Mouse (Mus musculus) forebrain, embryonic 10.5 days (tissue): ENCODE measurements around the gene Lama4. TPM values are rescaled to one million over a fixed set of nuclear protein-coding genes. Genes with fewer than 3 reads are reported as not detected.

Source experiments
- DNase-seq: peaks from one replicate; pipeline ENCODE4 v3.0.0-alpha.2; 2017; ENCODE audit warnings: low spot score; ENCODE audit errors: extremely low spot score
- H3K27ac ChIP-seq: fragments of 300-500 bp; sonication (generic); 2 replicates; pipeline ENCODE4 v1.5.1; 2016; ENCODE audit warnings: mild to moderate bottlenecking
- H3K27me3 ChIP-seq: fragments of 300-500 bp; sonication (generic); 2 replicates; pipeline ENCODE4 v1.6.1; 2016; ENCODE audit warnings: mild to moderate bottlenecking; ENCODE audit not compliant: poor library complexity, severe bottlenecking
- H3K36me3 ChIP-seq: fragments of 300-500 bp; sonication (generic); replicated peaks from 2 replicates; pipeline ENCODE4 v1.6.1; 2016; ENCODE audit warnings: mild to moderate bottlenecking, moderate library complexity
- H3K4me1 ChIP-seq: fragments of 300-500 bp; sonication (generic); 2 replicates; pipeline ENCODE4 v1.6.1; 2016
- H3K4me3 ChIP-seq: fragments of 300-500 bp; sonication (generic); 2 replicates; pipeline ENCODE4 v1.5.1; 2016; ENCODE audit warnings: mild to moderate bottlenecking, moderate library complexity
- H3K9me3 ChIP-seq: fragments of 300-500 bp; sonication (generic); 2 replicates; pipeline ENCODE4 v1.6.1; 2016; ENCODE audit warnings: mild to moderate bottlenecking, moderate library complexity
- WGBS: fragments of 180-500 bp; shearing (Covaris S2); methylation state at CpG from one replicate; pipeline ENCODE4 v1.1.7; 2016; 5-methylcytosine and 5-hydroxymethylcytosine counted together
- polyA plus RNA-seq: library from polyadenylated mRNA; unstranded; fragments of >200 nt; fragmentation: Nextera tagmentation; extraction: Ambion mirVana; gene quantifications from 2 replicates; pipeline ENCODE4 v1.2.1, GENCODE M21; 2016

The Lama4 gene
- polyA plus RNA-seq, 1 experiment from 2014 or later: 14.5 TPM

DNA sequence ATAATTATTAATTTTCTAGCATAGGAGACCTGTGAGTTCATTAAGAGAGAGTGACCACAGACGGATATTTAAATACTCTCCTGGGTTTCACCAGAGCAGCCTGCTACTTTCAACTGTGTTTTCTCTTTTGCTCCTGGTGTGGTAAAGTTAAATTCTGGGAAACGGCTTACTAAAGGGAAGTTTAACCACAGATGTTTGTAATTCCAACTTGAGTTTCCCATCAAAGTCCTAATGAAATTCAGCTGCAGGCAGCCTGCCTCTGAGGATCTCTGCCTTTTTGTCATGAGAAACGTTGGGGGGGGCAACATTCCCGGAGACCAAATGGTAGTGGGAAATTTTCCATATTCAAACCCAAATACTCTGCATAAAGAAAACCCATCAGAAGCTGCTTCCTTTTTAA lies 7.7 kb downstream of the Lama4 start:
- Histone ChIP-seq H3K4me1 (no peaks in the 10 kb centered on the region; the same call in 1 of the 2 replicates), H3K9me3 (no peaks in the 10 kb centered on the region), H3K27me3 (no peaks in the 10 kb centered on the region), H3K27ac (no peak overlapping the region), H3K4me3 (no peak overlapping the region), H3K36me3 (no peaks in the 10 kb centered on the region)
- no peak for DNase-seq
- WGBS: 49% methylated on average over 4 of the region's 4 CpGs

DNA sequence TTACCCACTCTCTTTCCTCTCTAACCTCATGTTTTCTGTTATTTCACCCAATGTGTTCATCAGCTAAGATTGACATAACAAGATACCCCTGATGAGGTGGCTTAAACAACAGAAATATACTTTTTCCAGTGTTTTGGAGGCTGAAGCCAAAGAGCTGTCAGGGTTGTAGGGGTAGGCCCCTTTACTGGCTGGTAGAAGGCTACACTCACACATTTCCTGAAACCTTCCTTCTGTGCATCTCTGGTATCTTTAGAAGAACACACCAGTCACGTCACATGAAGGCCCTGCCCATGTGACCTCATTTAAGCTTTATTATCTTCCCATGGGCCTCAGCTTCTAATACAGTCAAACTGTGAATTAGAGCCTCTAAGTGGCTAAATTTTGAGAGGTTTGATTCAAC lies 12.9 kb downstream of the Lama4 start:
- Histone ChIP-seq H3K4me1 (no peaks in the 10 kb centered on the region; the same call in 1 of the 2 replicates), H3K9me3 (no peaks in the 10 kb centered on the region), H3K36me3 (no peaks in the 10 kb centered on the region), H3K27ac (no peak overlapping the region), H3K27me3 (no peaks in the 10 kb centered on the region), H3K4me3 (no peak overlapping the region)
- DNase-seq: no peak
- WGBS: 78% methylated on average over 1 of the region's 1 CpGs

DNA sequence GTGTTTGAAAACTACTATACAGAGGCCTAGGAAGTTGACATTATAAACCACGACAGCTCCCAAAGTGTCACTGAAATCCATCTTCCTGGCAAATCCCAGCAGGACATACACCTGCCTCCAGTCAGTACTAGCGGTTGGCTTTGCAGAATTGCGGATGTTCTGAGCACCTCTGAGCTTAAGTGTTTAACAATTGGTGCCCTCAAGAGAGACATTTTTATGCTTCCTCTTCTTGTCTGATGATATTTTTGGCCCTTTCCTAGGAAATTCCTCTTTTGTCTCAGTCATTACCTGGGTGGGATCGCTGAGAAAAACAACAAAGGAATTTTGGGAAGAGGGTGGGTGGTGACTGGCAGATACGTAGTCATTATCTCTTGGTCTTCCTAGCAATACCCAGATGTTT lies 14.4 kb downstream of the Lama4 start:
- H3K4me1 ChIP-seq: no peaks in the 10 kb centered on the region
- no peak overlapping the region for H3K27ac ChIP-seq
- WGBS: 85% methylated on average over 5 of the region's 5 CpGs
- H3K9me3 ChIP-seq: no peaks in the 10 kb centered on the region
- H3K27me3 ChIP-seq: no peaks in the 10 kb centered on the region
- no peak for DNase-seq
- no peak overlapping the region for H3K4me3 ChIP-seq
- no peaks in the 10 kb centered on the region for H3K36me3 ChIP-seq

DNA sequence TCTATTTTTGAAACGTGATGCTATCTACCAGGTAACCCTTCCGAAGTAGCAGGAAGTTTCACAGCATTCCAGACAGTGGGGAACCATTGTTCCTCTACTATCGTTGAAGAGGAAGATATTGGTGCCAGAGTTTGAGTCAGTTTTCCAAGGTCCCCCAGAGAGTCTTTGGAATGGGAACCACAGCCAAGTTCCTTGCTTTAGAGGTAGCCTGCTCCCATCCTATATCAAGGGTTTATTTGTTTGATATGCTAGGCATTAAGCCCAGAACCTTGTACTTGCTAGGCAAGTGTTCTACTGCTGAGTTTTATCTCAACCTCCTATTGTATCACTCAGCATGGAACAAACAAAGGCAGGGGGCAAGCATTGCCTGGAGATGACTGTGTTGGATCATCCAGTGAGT lies 15.7 kb downstream of the Lama4 start:
- H3K36me3 ChIP-seq: no peaks in the 10 kb centered on the region
- no peaks in the 10 kb centered on the region for H3K27me3 ChIP-seq
- WGBS: 83% methylated on average over 3 of the region's 3 CpGs
- no peaks in the 10 kb centered on the region for H3K9me3 ChIP-seq
- 0 out of 2 replicates have a peak, but pooled peaks cover under 1% of the 10 kb centered on the region for H3K4me1 ChIP-seq
- H3K4me3 ChIP-seq: no peak overlapping the region
- DNase-seq: no peak
- no peak overlapping the region for H3K27ac ChIP-seq

DNA sequence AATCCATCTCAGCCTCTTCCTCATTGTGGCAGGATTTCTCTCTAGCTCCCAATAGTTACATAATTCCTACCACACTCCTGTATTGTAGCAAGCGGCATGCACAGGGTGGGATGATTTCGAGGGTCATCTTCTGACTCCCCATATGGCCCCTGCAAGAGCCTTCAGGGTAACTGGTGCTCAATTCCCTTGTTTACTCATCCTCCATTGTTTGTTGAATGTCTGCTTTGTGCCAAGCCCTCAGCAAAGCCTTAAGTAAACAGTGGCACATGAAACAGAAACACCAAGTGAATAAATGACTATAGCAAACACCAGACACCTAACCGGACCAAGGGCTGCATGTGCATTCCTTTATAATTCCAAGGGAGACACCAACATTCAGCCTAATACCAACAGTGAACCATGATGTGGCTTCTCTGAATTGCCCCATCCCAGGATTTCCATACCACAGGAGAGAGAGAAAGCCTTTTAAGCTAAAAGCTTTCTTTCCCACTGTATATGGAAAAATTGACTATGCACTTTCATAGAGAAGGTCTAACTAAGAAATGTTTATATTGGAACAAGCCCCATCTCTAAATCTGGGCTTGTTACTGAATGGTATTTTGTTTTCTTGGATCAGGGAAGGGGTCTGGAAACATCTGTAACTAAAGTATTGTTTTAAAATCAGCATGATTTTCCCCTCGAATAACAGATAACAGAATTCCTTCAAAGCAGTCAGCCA lies 19.2 kb downstream of the Lama4 start:
- no peak overlapping the region for H3K27ac ChIP-seq
- WGBS: 84% methylated on average over 4 of the region's 4 CpGs
- DNase-seq: no peak

DNA sequence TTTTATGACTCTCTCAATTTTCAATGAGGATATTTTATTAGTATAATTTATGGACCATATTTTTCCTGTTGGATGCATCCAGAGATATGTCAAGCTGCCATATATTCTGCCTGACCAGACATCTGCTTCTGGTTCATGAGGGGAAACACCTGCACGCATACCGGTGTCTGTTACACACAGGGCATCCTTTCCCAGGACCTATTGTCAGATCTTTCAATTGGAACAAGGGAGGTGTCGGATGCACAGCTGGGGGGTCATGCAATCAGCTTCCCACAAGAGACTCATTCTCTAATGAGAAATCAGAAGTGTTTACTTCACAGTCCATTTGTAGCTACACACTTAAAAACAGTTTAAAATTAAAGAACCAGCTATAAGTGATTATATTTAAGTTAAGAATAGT lies 20.7 kb downstream of the Lama4 start:
- Histone ChIP-seq H3K4me3 (no peak overlapping the region), H3K4me1 (0 out of 2 replicates have a peak, but pooled peaks cover 2% of the 10 kb centered on the region), H3K27ac (no peak overlapping the region), H3K36me3 (no peaks in the 10 kb centered on the region), H3K9me3 (no peaks in the 10 kb centered on the region), H3K27me3 (no peaks in the 10 kb centered on the region)
- no peak for DNase-seq
- WGBS: 74% methylated on average over 3 of the region's 3 CpGs

More for the DNA sequence above, 19.2 kb downstream of the Lama4 start:
- no peaks in the 10 kb centered on the region for H3K36me3 ChIP-seq
- H3K27me3 ChIP-seq: no peaks in the 10 kb centered on the region
- no peaks in the 10 kb centered on the region for H3K9me3 ChIP-seq
- no peak overlapping the region for H3K4me3 ChIP-seq
- H3K4me1 ChIP-seq: 0 out of 2 replicates have a peak, but pooled peaks cover 2% of the 10 kb centered on the region

DNA sequence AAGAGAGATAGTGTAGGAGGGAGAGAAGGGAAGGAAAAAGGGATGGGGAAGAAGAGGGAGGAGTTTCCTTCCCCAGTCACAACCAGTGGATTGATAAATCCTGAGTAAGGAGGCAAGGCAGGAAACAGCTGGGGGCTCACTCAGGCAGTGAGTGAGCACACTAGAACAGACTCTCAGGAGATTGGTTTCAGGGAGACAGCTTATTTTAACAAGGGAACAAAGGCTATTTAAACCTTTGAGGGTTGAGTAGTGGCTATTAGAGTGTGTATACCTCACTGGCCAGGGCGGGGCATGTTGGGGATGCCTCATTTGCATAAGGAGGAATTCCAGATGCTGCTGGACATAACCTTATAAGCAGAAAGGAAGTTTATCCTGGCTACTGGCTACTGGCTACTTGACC lies 27.5 kb downstream of the Lama4 start:
- 90% methylated on average over 1 of the region's 1 CpGs for WGBS
- Histone ChIP-seq H3K4me1 (no peaks in the 10 kb centered on the region), H3K36me3 (no peaks in the 10 kb centered on the region), H3K27ac (no peak overlapping the region), H3K4me3 (no peak overlapping the region), H3K9me3 (no peaks in the 10 kb centered on the region), H3K27me3 (no peaks in the 10 kb centered on the region)
- DNase-seq: no peak

DNA sequence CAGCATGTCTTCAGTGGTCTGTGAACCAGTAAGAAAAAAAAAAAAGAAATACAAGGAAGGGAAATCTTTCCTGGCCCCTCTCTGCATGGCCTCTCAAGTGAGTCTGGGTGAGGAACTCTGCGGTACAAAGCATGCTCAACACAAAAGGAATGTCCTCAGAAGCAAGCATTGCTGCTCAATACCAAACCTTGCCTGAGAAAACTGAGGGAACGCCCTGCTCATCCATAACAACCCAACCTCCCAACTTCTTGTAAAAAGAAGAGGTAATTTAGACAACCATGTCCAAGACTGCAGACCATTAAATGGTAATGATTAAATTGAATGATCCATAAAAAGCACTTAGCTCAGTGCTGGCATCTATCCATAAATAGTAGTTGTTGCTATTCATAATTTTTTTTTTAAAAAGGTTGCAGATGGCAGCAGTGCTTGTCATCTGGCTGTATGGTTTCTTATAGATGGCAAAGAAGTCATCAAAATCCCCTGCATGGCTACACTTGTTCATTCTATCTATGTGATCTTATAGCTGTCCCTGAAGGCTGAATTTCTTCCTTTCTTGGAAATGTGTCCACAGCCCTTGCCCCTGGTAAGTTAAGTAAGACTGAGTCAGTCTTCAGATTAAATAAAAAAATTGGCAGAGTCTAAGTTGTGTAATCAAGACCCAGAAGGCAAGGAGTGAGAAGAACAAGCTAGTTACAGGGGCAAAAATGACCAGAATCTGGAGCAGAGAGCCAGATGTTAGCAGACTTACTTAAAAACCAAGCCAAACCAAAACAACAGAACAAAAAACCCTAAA lies 28.5 kb downstream of the Lama4 start:
- Histone ChIP-seq H3K4me1 (no peaks in the 10 kb centered on the region), H3K36me3 (no peaks in the 10 kb centered on the region), H3K9me3 (no peaks in the 10 kb centered on the region), H3K27me3 (no peaks in the 10 kb centered on the region), H3K27ac (no peak overlapping the region), H3K4me3 (no peak overlapping the region)
- 86% methylated on average over 2 of the region's 2 CpGs for WGBS
- DNase-seq: no peak

DNA sequence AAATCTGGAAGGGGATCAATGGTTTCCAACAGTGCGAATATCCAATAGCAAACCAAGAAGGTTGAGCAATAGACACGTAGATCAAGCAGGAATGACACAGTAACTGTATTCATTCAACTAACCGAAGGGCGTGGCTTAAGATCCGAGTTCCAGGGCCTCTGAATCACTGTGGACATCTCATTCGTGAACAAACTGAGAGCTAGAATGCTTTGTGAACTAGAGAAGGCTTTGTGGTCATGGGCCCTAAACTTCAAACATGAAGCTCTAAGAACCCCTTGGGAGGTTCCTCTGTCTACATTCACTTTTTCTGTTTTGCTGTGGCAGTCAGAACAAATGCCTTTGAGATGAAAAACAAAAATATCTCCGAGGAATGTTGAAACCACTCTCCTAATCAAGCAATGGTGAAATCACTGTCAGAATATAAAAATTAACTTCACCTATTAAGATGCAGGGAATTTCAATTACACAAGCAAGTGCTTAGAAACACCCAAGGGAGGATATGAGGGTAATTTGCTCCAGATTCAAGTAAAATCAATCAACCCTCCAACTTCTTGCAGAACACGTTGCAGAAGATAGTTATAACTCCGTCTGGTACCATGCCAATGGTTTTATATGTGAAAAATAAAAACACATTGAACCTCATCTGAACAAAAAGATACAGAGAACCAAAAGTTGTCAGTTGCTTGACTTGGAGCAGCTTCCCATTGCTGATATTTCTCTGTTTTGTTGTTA lies 29.6 kb downstream of the Lama4 start:
- H3K4me3 ChIP-seq: no peak overlapping the region
- H3K9me3 ChIP-seq: no peaks in the 10 kb centered on the region
- no peaks in the 10 kb centered on the region for H3K4me1 ChIP-seq
- no peak overlapping the region for H3K27ac ChIP-seq
- WGBS: 89% methylated on average over 9 of the region's 9 CpGs
- H3K36me3 ChIP-seq: no peaks in the 10 kb centered on the region
- DNase-seq: no peak
- no peaks in the 10 kb centered on the region for H3K27me3 ChIP-seq

DNA sequence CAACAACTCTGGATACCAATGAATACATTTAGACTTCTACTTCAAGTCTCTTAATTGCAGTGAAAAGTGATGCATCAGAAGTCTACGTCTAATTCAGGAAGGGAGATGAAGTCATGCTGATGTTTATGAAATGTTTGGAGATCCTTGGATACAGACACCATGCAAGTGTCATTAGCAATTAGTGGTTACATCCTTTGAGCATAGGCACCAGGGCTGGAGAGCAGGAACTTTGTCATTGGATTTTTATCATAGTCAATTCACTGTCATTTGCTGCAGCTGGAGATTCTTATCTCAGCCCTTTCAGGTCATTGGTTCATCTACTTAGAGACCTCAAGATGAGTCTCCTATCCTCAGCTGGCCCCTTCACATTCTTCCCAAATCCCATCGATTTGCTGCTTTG lies 30.6 kb downstream of the Lama4 start:
- WGBS: 89% methylated on average over 2 of the region's 2 CpGs
- Histone ChIP-seq H3K4me3 (no peak overlapping the region), H3K27ac (no peak overlapping the region), H3K36me3 (no peaks in the 10 kb centered on the region), H3K27me3 (no peaks in the 10 kb centered on the region), H3K4me1 (no peaks in the 10 kb centered on the region), H3K9me3 (no peaks in the 10 kb centered on the region)
- no peak for DNase-seq

DNA sequence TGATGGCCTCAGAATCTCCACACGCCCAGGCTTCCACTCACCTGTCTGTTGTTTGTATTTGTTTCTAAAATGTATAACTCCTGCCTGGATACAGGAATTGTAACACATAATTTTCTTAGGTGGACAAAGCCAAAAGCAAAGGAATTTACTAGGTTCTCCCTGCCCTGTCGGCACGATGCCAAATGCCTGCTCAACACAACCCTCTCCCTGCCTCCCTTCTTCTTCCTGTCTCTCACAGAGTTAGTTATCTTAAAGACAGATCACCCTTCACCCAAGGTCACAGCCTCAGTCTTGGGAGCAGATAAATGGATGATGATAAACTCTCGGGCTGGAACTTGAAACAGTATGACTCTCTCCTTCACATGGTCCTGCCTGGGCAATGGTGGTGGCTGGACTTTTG lies 35.6 kb downstream of the Lama4 start:
- no peaks in the 10 kb centered on the region for H3K27me3 ChIP-seq
- no peaks in the 10 kb centered on the region for H3K4me1 ChIP-seq
- H3K27ac ChIP-seq: no peak overlapping the region
- no peaks in the 10 kb centered on the region for H3K36me3 ChIP-seq
- 86% methylated on average over 4 of the region's 4 CpGs for WGBS
- H3K4me3 ChIP-seq: no peak overlapping the region
- DNase-seq: no peak
- no peaks in the 10 kb centered on the region for H3K9me3 ChIP-seq

DNA sequence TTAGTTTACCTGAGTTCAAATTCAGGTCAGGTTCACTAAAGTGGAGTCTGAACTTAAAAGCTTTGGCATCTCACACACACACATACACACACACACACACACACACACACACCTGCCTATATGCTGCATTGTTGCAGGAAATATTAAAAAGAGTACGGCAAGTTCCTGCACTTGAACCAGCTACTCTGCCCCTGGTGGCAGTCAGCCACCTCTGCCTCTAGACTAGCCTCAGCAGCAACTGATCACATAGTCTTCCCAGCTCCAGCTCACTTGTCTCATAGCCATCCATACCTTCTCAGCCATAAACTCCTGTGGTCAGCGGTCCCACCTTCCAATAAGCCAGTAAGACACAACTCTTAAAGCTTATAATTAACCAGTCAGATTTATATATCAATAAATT lies 37.2 kb downstream of the Lama4 start:
- 0 out of 2 replicates have a peak, but pooled peaks cover 2% of the 10 kb centered on the region for H3K36me3 ChIP-seq
- H3K27me3 ChIP-seq: no peaks in the 10 kb centered on the region
- no peak overlapping the region for H3K27ac ChIP-seq
- 82% methylated on average over 2 of the region's 2 CpGs for WGBS
- no peak overlapping the region for H3K4me3 ChIP-seq
- no peak for DNase-seq
- no peaks in the 10 kb centered on the region for H3K9me3 ChIP-seq
- no peaks in the 10 kb centered on the region for H3K4me1 ChIP-seq

DNA sequence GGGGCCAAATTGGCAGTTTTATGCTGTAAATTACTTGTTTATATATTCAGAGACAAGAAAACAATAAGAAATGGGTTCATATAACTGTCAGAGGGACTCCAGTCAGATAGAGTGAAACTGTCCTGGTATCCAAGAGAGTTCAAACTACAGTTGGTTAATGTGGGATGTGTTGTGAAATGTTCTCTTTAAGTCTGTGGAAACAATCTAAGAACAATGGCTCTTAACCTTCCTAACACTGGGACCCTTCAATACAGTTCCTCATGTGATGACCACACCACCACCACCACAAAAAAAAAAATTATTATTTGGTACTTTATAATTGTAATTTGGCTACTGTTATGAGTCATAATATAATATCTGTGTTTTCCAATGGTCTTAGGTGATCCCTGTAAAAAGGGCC lies 38.2 kb downstream of the Lama4 start:
- Histone ChIP-seq H3K36me3 (0 out of 2 replicates have a peak, but pooled peaks cover 2% of the 10 kb centered on the region), H3K4me3 (no peak overlapping the region), H3K9me3 (no peaks in the 10 kb centered on the region), H3K27me3 (no peaks in the 10 kb centered on the region), H3K27ac (no peak overlapping the region), H3K4me1 (no peaks in the 10 kb centered on the region)
- DNase-seq: no peak
